Mouse (Mus musculus): ENCODE measurements at regions not wholly inside any gene's neighbourhood (a gene's known extent, or its start where the extent isn't known, plus 50 kb on each side); places are given as distances from the start of the nearest gene placed in this dataset.

DNA sequence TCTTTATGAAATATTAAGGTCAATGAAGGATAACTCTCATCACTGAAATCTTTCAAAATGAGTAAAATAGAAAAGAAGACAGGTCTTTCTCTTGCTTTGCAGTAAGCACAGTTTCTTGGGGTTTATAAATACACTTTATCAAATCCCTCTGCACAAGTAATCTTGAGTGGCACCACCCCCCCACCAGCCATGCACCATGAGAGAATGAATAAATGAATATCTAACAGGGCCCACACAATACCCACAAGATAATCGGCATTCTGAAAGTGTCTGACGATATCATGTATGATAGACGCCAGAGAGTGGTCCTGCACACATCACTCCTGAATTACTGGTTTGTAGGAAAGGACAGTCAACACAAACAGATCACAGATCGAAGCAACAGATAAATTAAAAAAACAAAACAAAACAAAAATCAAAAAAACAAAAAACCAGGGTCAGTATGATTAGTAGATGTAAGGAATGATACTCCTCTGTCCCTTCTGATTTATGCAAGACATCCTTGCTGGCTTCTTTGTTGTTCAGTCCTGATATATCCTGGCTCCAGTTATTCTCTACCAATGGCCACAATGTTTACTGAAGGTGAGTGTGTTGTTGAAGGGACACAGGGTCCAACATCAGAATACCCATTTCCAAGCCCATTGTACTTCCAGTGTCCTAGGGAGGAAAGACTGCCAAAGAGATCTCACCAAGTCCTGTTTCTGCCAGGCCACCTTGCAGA, 92.0 kb upstream of the Cited2 start:
- Histone ChIP-seq H3K4me3 (no peak overlapping the region), H3K4me1 (peaks cover 13% of the 10 kb centered on the region), H3K27me3 (no peaks in the 10 kb centered on the region), H3K9me3 (replicated peaks) (no peaks in the 10 kb centered on the region), H3K4me2 (no peak overlapping the region), H3K9ac (no peak overlapping the region), H3K36me3 (ENCODE audit: poor library complexity, severe bottlenecking) (no peaks in the 10 kb centered on the region), H3K27ac (peak overlapping the region; percentile 88)
- WGBS = 46% methylated on average over 4 of the region's 4 CpGs
- ATAC-seq = peak; percentile 80

DNA sequence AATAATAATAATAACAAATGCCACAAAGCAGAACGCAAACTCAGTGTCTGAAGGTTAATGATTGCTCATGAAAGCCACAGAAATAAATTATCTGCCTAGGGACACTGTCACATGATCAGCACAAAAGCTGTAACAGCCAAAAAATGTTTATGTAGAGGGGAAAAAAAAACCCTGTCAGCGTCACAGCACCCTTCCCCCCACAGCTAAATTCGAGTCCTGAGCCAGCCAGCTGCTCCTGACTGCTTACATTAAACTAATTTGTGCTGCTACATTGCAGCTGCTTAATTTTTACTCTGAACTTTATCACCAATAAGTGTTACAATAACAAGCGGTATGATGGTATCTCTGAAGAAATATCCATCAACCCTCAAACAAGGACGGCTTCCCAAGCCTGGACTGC, 91.2 kb upstream of the Cited2 start:
- no peak overlapping the region for H3K9ac ChIP-seq
- H3K4me1 ChIP-seq = peaks cover 13% of the 10 kb centered on the region
- no peaks in the 10 kb centered on the region for H3K27me3 ChIP-seq
- peak; percentile 86 for ATAC-seq
- whole genome bisulfite sequencing = 26% methylated on average over 5 of the region's 5 CpGs
- peak overlapping the region; percentile 40 for H3K4me2 ChIP-seq
- H3K4me3 ChIP-seq = no peak overlapping the region
- peak overlapping the region; percentile 81 for H3K27ac ChIP-seq
- no peaks in the 10 kb centered on the region for H3K36me3 ChIP-seq (ENCODE audit: poor library complexity, severe bottlenecking)
- no peaks in the 10 kb centered on the region for H3K9me3 ChIP-seq (replicated peaks)

GRCm38 (mm10) chr10:17632959-17633674, 89.9 kb upstream of the Cited2 start:
- Histone ChIP-seq H3K4me1 (peaks cover 13% of the 10 kb centered on the region), H3K4me3 (no peak overlapping the region), H3K4me2 (no peak overlapping the region), H3K9ac (no peak overlapping the region), H3K9me3 (replicated peaks) (no peaks in the 10 kb centered on the region), H3K27me3 (no peaks in the 10 kb centered on the region), H3K36me3 (ENCODE audit: poor library complexity, severe bottlenecking) (no peaks in the 10 kb centered on the region), H3K27ac (peak overlapping the region; percentile 74; the same call in 1 of the 2 replicates)
- 78% methylated on average over 12 of the region's 12 CpGs for WGBS
- ATAC-seq = no peak

- ATAC-seq = no peak
- Histone ChIP-seq H3K4me2 (no peak overlapping the region), H3K4me3 (no peak overlapping the region), H3K27ac (no peak overlapping the region), H3K36me3 (ENCODE audit: poor library complexity, severe bottlenecking) (no peaks in the 10 kb centered on the region), H3K9me3 (replicated peaks) (no peaks in the 10 kb centered on the region), H3K27me3 (no peaks in the 10 kb centered on the region), H3K9ac (no peak overlapping the region), H3K4me1 (no peaks in the 10 kb centered on the region)
- 89% methylated on average over 5 of the region's 5 CpGs for WGBS
Observed at GRCm38 (mm10) chr10:17645363-17645762, 77.7 kb upstream of the Cited2 start.

- ATAC-seq = no peak
- Histone ChIP-seq H3K4me2 (no peak overlapping the region), H3K4me1 (no peaks in the 10 kb centered on the region), H3K36me3 (ENCODE audit: poor library complexity, severe bottlenecking) (no peaks in the 10 kb centered on the region), H3K9ac (no peak overlapping the region), H3K9me3 (replicated peaks) (no peaks in the 10 kb centered on the region), H3K4me3 (no peak overlapping the region), H3K27me3 (no peaks in the 10 kb centered on the region), H3K27ac (no peak overlapping the region)
- WGBS = 87% methylated on average over 4 of the region's 4 CpGs
Observed at GRCm38 (mm10) chr10:17646391-17646790, 76.6 kb upstream of the Cited2 start.

GRCm38 (mm10) chr10:17648077-17648476, 74.9 kb upstream of the Cited2 start:
- H3K9me3 ChIP-seq (replicated peaks) = no peaks in the 10 kb centered on the region
- H3K27me3 ChIP-seq = no peaks in the 10 kb centered on the region
- no peak for ATAC-seq
- H3K9ac ChIP-seq = no peak overlapping the region
- 80% methylated on average over 6 of the region's 6 CpGs for WGBS
- H3K36me3 ChIP-seq (ENCODE audit: poor library complexity, severe bottlenecking) = no peaks in the 10 kb centered on the region
- no peak overlapping the region for H3K4me2 ChIP-seq
- no peak overlapping the region for H3K27ac ChIP-seq
- H3K4me1 ChIP-seq = peaks cover 7% of the 10 kb centered on the region
- no peak overlapping the region for H3K4me3 ChIP-seq

DNA sequence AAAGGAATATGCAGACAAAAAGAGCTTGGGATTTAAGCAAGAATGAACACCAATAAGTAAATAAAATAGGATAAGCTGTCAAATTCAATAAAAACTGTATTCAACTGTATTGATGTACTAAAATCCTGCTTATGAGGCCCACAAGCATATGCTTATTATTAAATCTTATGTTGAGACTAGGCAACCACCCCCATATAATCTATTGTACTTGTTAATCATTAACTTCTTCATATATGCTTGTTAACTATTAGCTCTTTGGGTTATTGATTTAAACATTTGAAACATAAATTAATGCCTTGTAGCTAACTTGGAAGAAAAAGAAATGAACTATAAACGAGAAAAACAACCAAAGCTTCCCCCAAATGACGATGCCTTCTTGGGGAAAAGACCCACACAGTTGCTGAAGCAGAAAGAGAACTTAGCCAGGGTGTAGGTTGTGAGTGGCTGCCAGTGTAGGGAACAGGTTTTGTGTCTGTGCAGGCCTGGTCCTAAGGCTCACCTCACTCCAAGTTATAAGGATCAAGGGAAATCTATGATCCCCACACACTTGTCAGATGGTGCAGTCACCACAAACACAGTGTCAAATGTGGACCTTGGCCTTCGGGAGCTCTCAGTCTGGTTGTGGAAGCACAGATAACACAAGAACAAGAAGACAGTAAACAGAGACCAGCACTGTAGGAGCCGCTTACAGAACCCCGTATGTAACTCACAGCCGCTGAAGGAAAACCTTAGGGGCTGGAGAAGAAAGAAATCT, 71.8 kb upstream of the Cited2 start:
- ATAC-seq = no peak
- Histone ChIP-seq H3K4me3 (no peak overlapping the region), H3K27me3 (no peaks in the 10 kb centered on the region), H3K9ac (no peak overlapping the region), H3K9me3 (replicated peaks) (no peaks in the 10 kb centered on the region), H3K36me3 (ENCODE audit: poor library complexity, severe bottlenecking) (no peaks in the 10 kb centered on the region), H3K4me1 (peaks cover 23% of the 10 kb centered on the region), H3K27ac (no peak overlapping the region), H3K4me2 (no peak overlapping the region)
- WGBS = 93% methylated on average over 6 of the region's 6 CpGs

GRCm38 (mm10) chr10:17653325-17653724, 69.7 kb upstream of the Cited2 start:
- ATAC-seq = peak; percentile 65; the same call in 1 of the 2 replicates
- 31% methylated on average over 6 of the region's 6 CpGs for WGBS
- Histone ChIP-seq H3K9me3 (replicated peaks) (no peaks in the 10 kb centered on the region), H3K9ac (no peak overlapping the region), H3K4me2 (no peak overlapping the region), H3K4me3 (no peak overlapping the region), H3K36me3 (ENCODE audit: poor library complexity, severe bottlenecking) (no peaks in the 10 kb centered on the region), H3K27ac (no peak overlapping the region), H3K27me3 (no peaks in the 10 kb centered on the region), H3K4me1 (peaks cover 31% of the 10 kb centered on the region)

GRCm38 (mm10) chr10:17653785-17654184, 69.2 kb upstream of the Cited2 start:
- Histone ChIP-seq H3K4me3 (no peak overlapping the region), H3K36me3 (ENCODE audit: poor library complexity, severe bottlenecking) (no peaks in the 10 kb centered on the region), H3K4me2 (no peak overlapping the region), H3K9ac (no peak overlapping the region), H3K27ac (no peak overlapping the region), H3K27me3 (no peaks in the 10 kb centered on the region), H3K4me1 (peaks cover 31% of the 10 kb centered on the region), H3K9me3 (replicated peaks) (no peaks in the 10 kb centered on the region)
- WGBS = 70% methylated on average over 9 of the region's 9 CpGs
- ATAC-seq = no peak

DNA sequence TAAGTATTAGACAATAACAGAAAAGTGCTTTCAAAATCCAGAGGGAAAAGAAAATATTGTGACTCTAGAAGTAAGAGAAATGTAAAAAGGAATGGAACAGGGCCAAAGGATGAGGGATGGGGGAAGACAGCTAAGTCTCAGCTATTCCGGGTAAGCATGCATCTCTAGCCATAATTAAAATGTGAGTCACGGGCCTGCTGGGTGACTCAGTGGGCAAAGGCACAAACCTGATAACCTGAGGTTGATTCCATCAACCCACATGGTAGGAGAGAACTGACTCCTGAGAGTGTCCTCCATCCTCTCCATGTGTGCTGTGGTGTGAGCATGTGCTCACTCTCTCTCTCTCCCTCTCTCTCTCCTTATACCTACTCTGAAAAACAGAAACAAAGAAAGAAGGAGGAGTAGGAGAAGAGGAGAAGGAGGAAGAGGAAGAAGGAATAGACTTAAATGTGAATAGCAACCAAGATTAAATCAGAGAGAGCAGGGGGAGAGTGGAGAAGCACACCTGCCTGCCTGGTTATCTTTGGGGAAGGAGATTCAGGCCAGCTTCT, 68.6 kb upstream of the Cited2 start:
- no peaks in the 10 kb centered on the region for H3K9me3 ChIP-seq (replicated peaks)
- ATAC-seq = no peak
- H3K9ac ChIP-seq = no peak overlapping the region
- WGBS = 77% methylated on average over 2 of the region's 2 CpGs
- peaks cover 31% of the 10 kb centered on the region for H3K4me1 ChIP-seq
- no peaks in the 10 kb centered on the region for H3K36me3 ChIP-seq (ENCODE audit: poor library complexity, severe bottlenecking)
- H3K4me2 ChIP-seq = no peak overlapping the region
- no peak overlapping the region for H3K4me3 ChIP-seq
- H3K27ac ChIP-seq = no peak overlapping the region
- no peaks in the 10 kb centered on the region for H3K27me3 ChIP-seq

DNA sequence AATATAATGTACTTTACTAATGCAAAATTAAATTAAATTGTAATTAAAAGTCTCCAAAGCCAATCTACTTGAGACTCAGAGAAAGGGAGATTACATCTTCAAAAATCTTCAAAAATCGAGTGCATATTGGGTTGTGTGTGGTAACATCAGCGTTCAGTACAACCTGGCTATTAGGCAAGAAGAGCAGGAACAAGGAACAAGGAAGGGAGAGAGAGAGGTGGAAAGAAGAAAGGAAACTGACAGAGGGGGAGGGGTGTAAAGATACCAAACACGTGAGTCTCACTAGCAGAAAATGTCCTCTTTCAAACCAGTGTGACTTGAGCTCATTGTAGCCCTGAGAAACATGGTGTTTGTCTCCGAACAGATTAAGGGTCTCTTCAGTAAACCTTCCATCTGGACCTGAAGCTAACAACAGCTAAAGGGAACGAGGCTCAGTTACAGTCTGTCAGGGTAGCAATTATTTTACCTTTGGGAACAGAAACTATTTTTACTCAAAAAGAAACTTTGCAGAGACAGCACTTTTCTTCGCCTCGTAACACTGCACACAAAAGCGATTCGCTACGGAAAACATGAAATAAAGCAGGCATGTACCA, 67.5 kb upstream of the Cited2 start:
- no peaks in the 10 kb centered on the region for H3K9me3 ChIP-seq (replicated peaks)
- WGBS = 61% methylated on average over 10 of the region's 10 CpGs
- ATAC-seq = no peak
- no peaks in the 10 kb centered on the region for H3K36me3 ChIP-seq (ENCODE audit: poor library complexity, severe bottlenecking)
- no peaks in the 10 kb centered on the region for H3K27me3 ChIP-seq
- H3K4me1 ChIP-seq = peaks cover 31% of the 10 kb centered on the region
- no peak overlapping the region for H3K4me2 ChIP-seq
- no peak overlapping the region for H3K27ac ChIP-seq
- no peak overlapping the region for H3K9ac ChIP-seq
- no peak overlapping the region for H3K4me3 ChIP-seq

DNA sequence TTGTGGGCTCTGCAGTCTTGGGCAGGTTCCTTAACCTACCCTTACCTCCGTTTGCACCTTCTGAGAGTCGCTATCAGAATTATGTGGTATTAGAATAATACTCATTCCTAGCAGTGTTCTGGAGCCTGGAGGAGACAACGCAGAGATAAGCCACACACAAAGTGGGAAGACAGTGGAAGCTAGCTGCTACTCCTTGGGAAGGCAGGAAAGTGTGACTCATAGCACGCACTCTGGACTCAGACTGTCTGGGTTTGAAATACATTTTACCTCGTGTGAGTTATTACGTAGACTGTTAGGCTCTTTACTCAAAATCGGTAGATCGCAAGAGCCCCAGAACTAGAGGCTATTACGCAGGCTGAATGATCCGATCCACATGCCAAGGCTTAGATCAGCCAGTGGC, 66.7 kb upstream of the Cited2 start:
- H3K27me3 ChIP-seq = no peaks in the 10 kb centered on the region
- no peaks in the 10 kb centered on the region for H3K9me3 ChIP-seq (replicated peaks)
- H3K4me1 ChIP-seq = peaks cover 31% of the 10 kb centered on the region
- 0 out of 2 replicates have a peak, but pooled peaks have one; percentile 7 for ATAC-seq
- H3K4me2 ChIP-seq = no peak overlapping the region
- H3K4me3 ChIP-seq = no peak overlapping the region
- H3K36me3 ChIP-seq (ENCODE audit: poor library complexity, severe bottlenecking) = no peaks in the 10 kb centered on the region
- H3K9ac ChIP-seq = no peak overlapping the region
- no peak overlapping the region for H3K27ac ChIP-seq
- WGBS = 82% methylated on average over 10 of the region's 10 CpGs
